Mouse (Mus musculus): ENCODE data around the gene B4galnt4. TPM values are rescaled to one million over a fixed set of nuclear protein-coding genes. Genes with fewer than 3 reads are reported as not detected.

The B4galnt4 gene
- total and polyA plus RNA-seq, 2 experiments from 2014 or later: 47.4 to 163 TPM

DNA sequence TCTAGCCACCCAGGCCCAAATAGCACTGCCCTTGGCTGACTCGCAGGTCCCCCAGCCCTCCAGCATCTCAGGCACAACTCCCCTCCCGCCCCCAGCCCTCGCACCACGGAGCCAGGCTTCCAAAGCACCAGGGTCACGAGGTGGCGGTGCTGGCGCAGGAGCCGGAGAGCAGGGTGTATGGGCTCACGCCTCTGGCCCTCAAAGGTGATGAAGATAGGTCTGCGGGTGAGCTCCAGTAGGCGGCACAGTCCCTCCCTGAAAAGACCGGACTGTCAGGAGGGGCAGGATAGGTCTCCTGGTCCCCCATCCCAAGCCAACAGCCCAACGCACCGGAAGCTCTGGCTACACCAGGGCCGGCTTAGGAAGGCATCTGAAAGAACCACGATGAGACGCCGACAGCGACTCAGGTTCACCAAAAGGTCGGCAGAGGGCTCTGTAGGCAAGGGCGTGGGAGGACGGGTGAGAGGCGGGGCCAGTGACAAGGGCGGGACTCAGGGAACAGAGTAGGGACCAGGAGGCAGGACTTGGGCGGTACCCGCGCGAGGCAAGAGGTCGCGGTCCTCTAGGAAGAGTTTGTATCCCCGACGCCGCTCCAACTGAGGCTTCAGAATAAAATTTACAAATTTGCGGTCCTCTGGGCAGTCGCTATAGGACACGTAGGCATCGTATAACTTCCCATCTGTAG lies 31.3 kb downstream of the B4galnt4 start:
- DNase-seq: peak; percentile 33
- 6% methylated on average over 37 of the region's 37 CpGs for WGBS
- no peaks in the 10 kb centered on the region for H3K36me3 ChIP-seq (ENCODE audit: insufficient read depth)
- TF ChIP-seq CTCF (IDR thresholded peaks at IDR 0.05; ENCODE audit: low read depth): peak; percentile 54
- H3K27me3 ChIP-seq (ENCODE audit: insufficient read depth, low read length): peaks cover 12% of the 10 kb centered on the region
- no peak overlapping the region; the same call in 1 of the 2 replicates for H3K9ac ChIP-seq
- H3K9me3 ChIP-seq (ENCODE audit: low read length): no peaks in the 10 kb centered on the region
- peak overlapping the region; percentile 35 for H3K4me2 ChIP-seq (ENCODE audit: low read depth)
- peak overlapping the region; percentile 9 for H3K4me3 ChIP-seq (ENCODE audit: low read depth, low read length)
- ATAC-seq: peak; percentile 88; the same call in 1 of the 2 replicates
- no peaks in the 10 kb centered on the region for H3K4me1 ChIP-seq (ENCODE audit: insufficient read depth)
- H3K27ac ChIP-seq (ENCODE audit: low read depth, low read length): no peak overlapping the region

DNA sequence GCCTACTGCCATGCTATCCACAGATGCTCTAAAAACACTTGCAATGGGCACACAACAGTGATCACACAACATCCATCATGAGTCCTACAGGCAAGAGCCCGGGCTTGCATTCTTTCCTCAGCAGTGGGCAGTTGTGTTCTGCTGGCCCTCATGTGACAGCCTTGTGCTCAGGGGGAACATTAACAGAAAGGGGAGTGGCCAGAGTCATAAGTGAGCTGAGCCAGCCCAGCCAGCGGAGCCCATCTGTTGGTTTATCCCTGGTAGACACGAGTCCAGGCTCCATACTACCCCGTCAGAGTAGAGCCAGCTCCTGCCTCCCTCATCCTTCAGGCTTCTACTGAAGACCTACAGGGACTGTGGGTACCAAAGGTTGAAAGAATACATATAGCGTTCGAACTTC lies 33.0 kb downstream of the B4galnt4 start:
- no peak overlapping the region for H3K4me3 ChIP-seq (ENCODE audit: low read depth, low read length)
- H3K4me1 ChIP-seq (ENCODE audit: insufficient read depth): no peaks in the 10 kb centered on the region
- H3K27me3 ChIP-seq (ENCODE audit: insufficient read depth, low read length): peaks cover 13% of the 10 kb centered on the region; the same call in 1 of the 2 replicates
- no peak for ATAC-seq
- H3K9me3 ChIP-seq (ENCODE audit: low read length): no peaks in the 10 kb centered on the region
- H3K36me3 ChIP-seq (ENCODE audit: insufficient read depth): no peaks in the 10 kb centered on the region
- no peak for DNase-seq
- TF ChIP-seq CTCF (IDR thresholded peaks at IDR 0.05; ENCODE audit: low read depth): no peak
- no peak overlapping the region for H3K27ac ChIP-seq (ENCODE audit: low read depth, low read length)
- 85% methylated on average over 6 of the region's 6 CpGs for whole genome bisulfite sequencing
- no peak overlapping the region for H3K9ac ChIP-seq
- H3K4me2 ChIP-seq (ENCODE audit: low read depth): no peak overlapping the region

DNA sequence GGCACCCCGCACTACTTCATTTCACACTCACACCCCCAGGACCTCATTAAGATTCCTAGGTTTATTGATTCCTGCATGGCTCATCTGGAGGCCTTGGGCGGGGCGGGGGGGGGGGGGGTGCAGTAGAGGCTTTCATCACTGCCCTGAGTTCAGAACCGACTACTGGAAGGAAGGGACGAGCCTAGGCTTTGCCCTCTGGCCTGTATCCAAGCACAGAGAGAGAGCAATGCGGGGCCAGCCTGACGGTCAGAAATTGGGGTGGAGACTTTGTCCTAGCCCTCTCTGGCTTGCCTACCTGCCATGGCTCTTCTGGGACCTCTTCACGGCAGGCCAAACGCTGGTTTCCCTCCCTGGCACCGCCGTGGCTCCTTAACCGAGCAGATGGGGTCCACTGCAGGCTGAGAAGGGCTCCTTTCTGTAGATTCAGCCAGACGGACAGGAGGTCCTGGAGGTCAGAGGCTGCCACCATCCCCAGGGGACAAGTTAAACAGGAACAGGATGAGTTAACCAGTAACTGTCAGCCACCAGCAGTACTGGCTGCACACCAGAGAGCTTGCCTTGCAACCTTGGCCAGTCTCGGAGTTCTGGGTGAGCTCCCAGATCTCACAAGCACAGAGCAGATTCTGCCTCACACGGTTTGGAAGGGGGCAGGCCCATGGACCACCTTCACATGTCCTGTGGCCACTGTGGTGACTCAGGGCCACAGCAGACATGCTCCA lies 33.7 kb downstream of the B4galnt4 start:
- Histone ChIP-seq H3K9me3 (ENCODE audit: low read length) (no peaks in the 10 kb centered on the region), H3K9ac (no peak overlapping the region), H3K4me2 (ENCODE audit: low read depth) (no peak overlapping the region), H3K4me1 (ENCODE audit: insufficient read depth) (no peaks in the 10 kb centered on the region), H3K4me3 (ENCODE audit: low read depth, low read length) (no peak overlapping the region), H3K36me3 (ENCODE audit: insufficient read depth) (no peaks in the 10 kb centered on the region), H3K27me3 (ENCODE audit: insufficient read depth, low read length) (peaks cover 17% of the 10 kb centered on the region; the same call in 1 of the 2 replicates), H3K27ac (ENCODE audit: low read depth, low read length) (no peak overlapping the region)
- TF ChIP-seq CTCF (IDR thresholded peaks at IDR 0.05; ENCODE audit: low read depth): no peak
- DNase-seq: no peak
- ATAC-seq: no peak
- WGBS: 69% methylated on average over 15 of the region's 15 CpGs

DNA sequence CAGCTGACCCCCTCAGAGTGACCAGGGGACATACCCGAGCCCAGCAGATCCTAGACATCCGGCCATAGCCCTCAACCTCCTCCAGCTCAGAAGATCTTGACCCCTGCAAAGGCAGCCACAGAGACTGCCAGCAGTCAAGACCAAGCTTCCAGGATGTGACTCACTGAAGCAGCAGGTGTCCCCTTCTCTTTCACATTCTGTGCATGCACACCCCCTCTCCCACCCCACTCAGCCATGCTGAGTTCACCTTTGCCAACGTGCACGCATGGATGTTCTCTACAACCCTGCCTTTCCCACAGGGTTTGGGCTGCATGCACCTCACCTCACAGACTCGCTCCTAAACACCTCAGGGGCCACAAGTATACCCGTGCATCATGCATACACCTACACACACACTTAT lies 35.1 kb downstream of the B4galnt4 start:
- no peaks in the 10 kb centered on the region for H3K9me3 ChIP-seq (ENCODE audit: low read length)
- no peak overlapping the region for H3K4me2 ChIP-seq (ENCODE audit: low read depth)
- WGBS: 85% methylated on average over 6 of the region's 6 CpGs
- DNase-seq (no peak), ATAC-seq (no peak)
- H3K27me3 ChIP-seq (ENCODE audit: insufficient read depth, low read length): peaks cover 25% of the 10 kb centered on the region; the same call in 1 of the 2 replicates
- H3K4me3 ChIP-seq (ENCODE audit: low read depth, low read length): no peak overlapping the region
- H3K27ac ChIP-seq (ENCODE audit: low read depth, low read length): no peak overlapping the region
- no peaks in the 10 kb centered on the region for H3K4me1 ChIP-seq (ENCODE audit: insufficient read depth)
- no peaks in the 10 kb centered on the region for H3K36me3 ChIP-seq (ENCODE audit: insufficient read depth)
- H3K9ac ChIP-seq: no peak overlapping the region
- TF ChIP-seq CTCF (IDR thresholded peaks at IDR 0.05; ENCODE audit: low read depth): no peak

DNA sequence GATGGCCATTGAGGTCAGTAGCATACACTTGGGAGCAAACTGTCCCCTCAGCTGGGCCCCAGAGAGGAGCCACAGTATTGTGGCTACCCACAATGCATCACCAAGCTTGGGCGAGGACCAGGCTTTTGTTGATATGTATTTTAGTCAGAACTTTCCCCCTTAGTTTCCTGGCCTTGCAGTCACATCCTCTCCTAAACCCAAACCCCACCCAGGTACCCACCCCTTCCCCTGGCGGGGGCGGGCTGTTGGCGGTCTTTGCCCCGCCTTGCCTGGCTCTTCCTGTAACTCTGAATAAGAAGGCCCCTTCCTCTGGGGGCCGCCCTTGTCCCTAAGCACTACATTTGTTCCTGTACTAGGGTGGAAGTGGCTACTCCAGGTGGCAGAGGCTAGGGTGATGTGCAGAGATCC lies 35.7 kb downstream of the B4galnt4 start:
- H3K9me3 ChIP-seq (ENCODE audit: low read length): no peaks in the 10 kb centered on the region
- no peak overlapping the region for H3K9ac ChIP-seq
- H3K27ac ChIP-seq (ENCODE audit: low read depth, low read length): no peak overlapping the region
- H3K27me3 ChIP-seq (ENCODE audit: insufficient read depth, low read length): peaks cover 25% of the 10 kb centered on the region; the same call in 1 of the 2 replicates
- no peaks in the 10 kb centered on the region for H3K36me3 ChIP-seq (ENCODE audit: insufficient read depth)
- no peak for DNase-seq
- TF ChIP-seq CTCF (IDR thresholded peaks at IDR 0.05; ENCODE audit: low read depth): no peak
- no peak overlapping the region for H3K4me3 ChIP-seq (ENCODE audit: low read depth, low read length)
- no peaks in the 10 kb centered on the region for H3K4me1 ChIP-seq (ENCODE audit: insufficient read depth)
- WGBS: 47% methylated on average over 6 of the region's 6 CpGs
- H3K4me2 ChIP-seq (ENCODE audit: low read depth): no peak overlapping the region
- ATAC-seq: no peak

DNA sequence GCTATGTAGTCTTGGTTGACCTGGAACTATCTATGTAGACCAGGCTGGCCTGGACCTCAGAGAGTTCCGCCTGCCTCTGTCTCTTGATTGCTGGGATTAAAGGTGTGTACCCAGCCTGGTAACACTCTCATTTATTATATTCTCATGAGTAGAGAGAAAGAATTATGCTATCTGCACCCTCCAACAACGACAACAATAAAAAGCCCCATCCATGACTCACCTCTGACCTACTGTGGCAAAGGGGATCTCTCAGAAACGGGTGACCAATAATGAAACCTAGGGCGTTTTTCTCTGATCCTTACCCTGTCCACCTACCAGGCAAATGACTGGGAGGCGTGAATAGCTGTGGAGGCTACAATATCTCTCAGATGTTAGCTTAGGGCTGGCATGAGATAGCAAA lies 36.3 kb downstream of the B4galnt4 start:
- H3K4me1 ChIP-seq (ENCODE audit: insufficient read depth): no peaks in the 10 kb centered on the region
- H3K36me3 ChIP-seq (ENCODE audit: insufficient read depth): no peaks in the 10 kb centered on the region
- no peak overlapping the region for H3K4me3 ChIP-seq (ENCODE audit: low read depth, low read length)
- DNase-seq (no peak), ATAC-seq (no peak)
- H3K4me2 ChIP-seq (ENCODE audit: low read depth): no peak overlapping the region
- 84% methylated on average over 5 of the region's 5 CpGs for WGBS
- peaks cover 25% of the 10 kb centered on the region; the same call in 1 of the 2 replicates for H3K27me3 ChIP-seq (ENCODE audit: insufficient read depth, low read length)
- no peaks in the 10 kb centered on the region for H3K9me3 ChIP-seq (ENCODE audit: low read length)
- no peak overlapping the region for H3K27ac ChIP-seq (ENCODE audit: low read depth, low read length)
- TF ChIP-seq CTCF (IDR thresholded peaks at IDR 0.05; ENCODE audit: low read depth): no peak
- H3K9ac ChIP-seq: no peak overlapping the region
